Mouse (Mus musculus): ENCODE measurements around the gene Enah. TPM values are rescaled to one million over a fixed set of nuclear protein-coding genes. Genes with fewer than 3 reads are reported as not detected.
A peak's percentile ranks its signal among the peaks of the same experiment; 100 is the strongest.

Enah gene
- polyA plus RNA-seq, 1 experiment from 2014 or later: 13.1 TPM

DNA sequence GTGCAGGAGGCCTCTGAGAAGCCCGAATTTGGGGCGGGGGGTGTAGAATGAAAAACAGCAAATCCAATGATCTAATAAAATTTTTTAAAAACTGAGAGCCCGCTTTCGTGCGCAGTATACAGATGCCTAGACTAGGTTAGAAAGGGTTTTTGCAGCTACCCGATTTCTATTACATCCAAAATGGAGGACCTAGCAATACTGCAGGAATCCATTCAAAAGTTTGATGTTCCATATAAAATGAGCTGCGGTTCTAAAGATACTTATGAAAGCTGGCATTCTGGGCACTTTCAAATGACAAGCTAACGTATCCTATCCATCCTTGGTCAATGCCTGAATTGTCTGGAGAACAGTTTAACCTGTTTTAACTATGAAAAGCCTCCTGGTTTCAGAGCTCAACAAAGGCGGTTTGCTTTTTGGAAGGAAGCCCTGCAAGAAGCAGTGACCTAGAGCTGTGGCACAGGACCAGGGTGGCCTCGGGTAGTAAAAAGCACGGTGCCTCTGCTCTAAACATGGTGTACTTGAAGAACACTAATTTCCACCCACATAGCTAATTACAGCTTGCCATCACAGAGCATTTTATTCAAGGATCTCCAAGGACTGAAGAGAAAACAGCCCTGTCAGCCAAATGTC lies 1.2 kb upstream of the Enah start:
- no peak for ATAC-seq (ENCODE audit: insufficient read depth, low FRiP score)
- no peaks in the 10 kb centered on the region for H3K36me3 ChIP-seq (ENCODE audit: control insufficient read depth, insufficient read depth, low read length)
- H3K4me3 ChIP-seq (replicated peaks; ENCODE audit: low read length): peak overlapping the region; percentile 92
- H3K4me1 ChIP-seq (ENCODE audit: control insufficient read depth, insufficient read depth, low read length): peaks cover 16% of the 10 kb centered on the region
- no peaks in the 10 kb centered on the region for H3K27me3 ChIP-seq (ENCODE audit: control insufficient read depth, insufficient read depth, low read length)
- H3K9ac ChIP-seq (ENCODE audit: low read length): peak overlapping the region; percentile 97
- no peaks in the 10 kb centered on the region for H3K9me3 ChIP-seq (replicated peaks; ENCODE audit: control insufficient read depth, low read length)
- peak overlapping the region; percentile 80 for H3K27ac ChIP-seq (ENCODE audit: low read length)
- WGBS: 33% methylated on average over 11 of the region's 11 CpGs
- H3K4me2 ChIP-seq (ENCODE audit: low read depth, low read length): peak overlapping the region; percentile 84

DNA sequence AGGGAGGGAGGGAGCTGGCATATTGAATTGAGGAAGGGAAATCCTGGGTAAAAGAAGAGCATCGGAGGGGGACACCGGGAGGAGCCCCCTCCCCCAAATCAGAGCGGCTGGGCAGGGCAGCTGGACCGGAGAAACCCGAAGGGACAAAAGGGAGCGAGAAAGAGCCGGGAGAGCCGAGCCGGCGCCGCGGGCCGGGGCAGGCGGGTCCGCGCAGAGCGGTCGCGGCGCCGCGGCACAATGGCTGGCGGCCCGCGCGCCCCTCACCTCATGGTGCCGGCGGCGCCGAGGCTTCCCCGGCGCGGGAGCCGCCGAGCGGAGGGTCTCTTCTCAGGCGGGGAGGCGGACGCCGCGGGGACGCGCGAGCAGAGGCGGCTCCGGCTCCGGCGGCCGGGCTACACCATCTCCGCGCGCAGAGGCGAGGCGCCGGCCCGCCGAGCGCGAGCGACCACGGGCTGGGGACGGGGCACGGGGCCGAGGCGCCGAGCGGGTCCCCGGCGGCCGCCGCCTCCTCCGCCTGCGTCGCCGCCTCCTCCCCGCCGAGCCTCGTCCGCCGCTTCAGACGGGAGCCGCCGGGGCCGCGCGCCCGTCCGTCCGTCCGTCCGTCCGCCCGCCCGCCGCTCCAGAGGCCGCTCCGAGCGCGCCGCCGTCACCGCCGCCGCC lies 394 bp downstream of the Enah start:
- 0% methylated on average over 54 of the region's 104 CpGs for WGBS

DNA sequence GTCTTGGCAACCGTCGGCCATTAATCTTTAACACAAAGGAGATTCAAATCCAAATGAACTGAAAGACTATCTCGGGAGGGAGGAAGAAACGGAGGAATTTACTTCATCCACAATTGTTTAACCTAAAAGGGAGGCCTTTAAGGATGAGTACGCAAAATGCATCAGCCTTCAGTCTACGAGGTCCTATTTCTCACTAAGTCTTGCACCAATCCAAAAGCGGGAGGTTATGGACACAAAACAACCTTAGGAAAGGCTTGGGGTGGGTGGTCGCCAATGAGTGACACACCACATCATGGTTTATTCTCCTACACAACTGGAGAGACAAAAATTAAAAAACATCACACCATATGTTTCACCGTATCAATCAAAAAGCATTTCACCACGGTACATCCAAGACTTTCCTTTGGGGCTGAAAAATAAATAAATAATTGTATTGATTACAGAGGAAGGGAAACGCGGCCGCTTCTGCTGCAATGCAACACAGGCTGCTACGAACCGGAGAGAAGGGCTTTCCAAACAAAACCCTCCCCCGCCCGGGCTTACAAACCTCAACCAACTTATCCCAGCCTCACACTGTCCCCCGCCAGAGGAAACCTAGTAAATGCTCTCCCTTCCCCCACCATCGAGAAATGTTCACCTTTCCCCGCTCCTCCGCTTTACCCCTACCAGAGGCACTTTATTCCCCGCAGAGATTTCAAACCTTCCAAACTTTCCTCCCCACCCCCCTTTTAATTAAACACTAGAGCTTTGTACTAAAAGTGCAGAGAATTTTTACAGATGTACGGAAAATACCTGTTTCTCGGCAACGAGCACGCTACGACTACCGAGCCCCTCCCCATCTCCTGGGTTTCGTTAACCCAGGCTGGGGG lies 1.2 kb downstream of the Enah start:
- no peaks in the 10 kb centered on the region for H3K9me3 ChIP-seq (replicated peaks; ENCODE audit: control insufficient read depth, low read length)
- no peaks in the 10 kb centered on the region for H3K27me3 ChIP-seq (ENCODE audit: control insufficient read depth, insufficient read depth, low read length)
- peak; percentile 38; the same call in 1 of the 2 replicates for ATAC-seq (ENCODE audit: insufficient read depth, low FRiP score)
- H3K36me3 ChIP-seq (ENCODE audit: control insufficient read depth, insufficient read depth, low read length): no peaks in the 10 kb centered on the region
- H3K4me3 ChIP-seq (replicated peaks; ENCODE audit: low read length): peak overlapping the region; percentile 92
- WGBS: under 1% methylated on average over 29 of the region's 29 CpGs
- peak overlapping the region; percentile 84 for H3K4me2 ChIP-seq (ENCODE audit: low read depth, low read length)
- H3K4me1 ChIP-seq (ENCODE audit: control insufficient read depth, insufficient read depth, low read length): peaks cover 13% of the 10 kb centered on the region; the same call in 1 of the 2 replicates
- peak overlapping the region; percentile 97 for H3K9ac ChIP-seq (ENCODE audit: low read length)
- peak overlapping the region; percentile 89 for H3K27ac ChIP-seq (ENCODE audit: low read length)

More for the DNA sequence above, 394 bp downstream of the Enah start:
- ATAC-seq (ENCODE audit: insufficient read depth, low FRiP score): peak; percentile 61
- no peaks in the 10 kb centered on the region for H3K27me3 ChIP-seq (ENCODE audit: control insufficient read depth, insufficient read depth, low read length)
- H3K4me2 ChIP-seq (ENCODE audit: low read depth, low read length): peak overlapping the region; percentile 84
- H3K4me1 ChIP-seq (ENCODE audit: control insufficient read depth, insufficient read depth, low read length): peaks cover 13% of the 10 kb centered on the region; the same call in 1 of the 2 replicates
- H3K27ac ChIP-seq (ENCODE audit: low read length): peak overlapping the region; percentile 89
- H3K9ac ChIP-seq (ENCODE audit: low read length): peak overlapping the region; percentile 97
- H3K9me3 ChIP-seq (replicated peaks; ENCODE audit: control insufficient read depth, low read length): no peaks in the 10 kb centered on the region
- peak overlapping the region; percentile 92 for H3K4me3 ChIP-seq (replicated peaks; ENCODE audit: low read length)
- no peaks in the 10 kb centered on the region for H3K36me3 ChIP-seq (ENCODE audit: control insufficient read depth, insufficient read depth, low read length)

DNA sequence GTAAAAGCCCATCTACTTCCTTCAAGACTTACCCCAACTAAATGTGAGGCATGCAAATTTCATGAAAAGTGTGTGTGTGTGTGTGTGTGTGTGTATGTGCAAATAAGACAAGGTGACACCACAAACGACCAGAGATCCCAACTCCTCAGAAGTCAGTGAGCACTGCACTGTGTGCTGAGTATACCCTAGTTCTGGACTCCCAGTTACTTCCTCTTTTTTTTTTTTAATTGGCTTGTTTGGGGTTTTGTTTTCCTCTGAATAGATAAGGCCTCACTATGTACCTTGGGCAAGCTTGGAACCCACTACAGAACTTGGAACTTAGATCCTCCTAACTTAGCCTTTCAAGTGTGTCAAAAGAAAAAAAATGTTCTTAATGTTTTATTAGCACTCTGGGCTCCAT lies 14.0 kb downstream of the Enah start:
- ATAC-seq (ENCODE audit: insufficient read depth, low FRiP score): no peak
- 59% methylated on average over 1 of the region's 1 CpGs for WGBS

DNA sequence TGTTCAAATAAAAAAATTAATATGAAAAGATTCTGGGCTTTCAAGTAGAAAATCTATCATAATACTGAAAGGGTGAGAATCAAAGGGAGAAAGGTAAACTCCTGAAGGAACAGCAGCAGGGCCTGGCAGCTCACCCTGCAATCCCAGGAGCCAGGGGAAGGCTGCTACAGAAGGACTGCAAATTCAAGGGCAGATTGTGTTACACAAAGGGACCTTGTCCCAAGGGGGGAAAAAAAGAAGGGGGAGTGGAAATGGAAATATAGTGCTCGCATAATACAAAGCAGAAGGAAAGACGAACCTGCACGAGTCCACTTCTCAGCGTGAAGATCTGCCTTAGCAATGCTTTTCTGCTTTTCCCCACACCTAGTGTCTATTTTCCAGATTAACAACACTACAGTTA lies 21.1 kb downstream of the Enah start:
- Histone ChIP-seq H3K4me2 (ENCODE audit: low read depth, low read length) (no peak overlapping the region), H3K9ac (ENCODE audit: low read length) (no peak overlapping the region), H3K4me3 (replicated peaks; ENCODE audit: low read length) (no peak overlapping the region), H3K27me3 (ENCODE audit: control insufficient read depth, insufficient read depth, low read length) (no peaks in the 10 kb centered on the region), H3K36me3 (ENCODE audit: control insufficient read depth, insufficient read depth, low read length) (no peaks in the 10 kb centered on the region), H3K4me1 (ENCODE audit: control insufficient read depth, insufficient read depth, low read length) (0 out of 2 replicates have a peak, but pooled peaks cover 1% of the 10 kb centered on the region), H3K9me3 (replicated peaks; ENCODE audit: control insufficient read depth, low read length) (no peaks in the 10 kb centered on the region), H3K27ac (ENCODE audit: low read length) (no peak overlapping the region)
- WGBS: 77% methylated on average over 4 of the region's 4 CpGs
- no peak for ATAC-seq (ENCODE audit: insufficient read depth, low FRiP score)

More for the DNA sequence above, 14.0 kb downstream of the Enah start:
- Histone ChIP-seq H3K4me1 (ENCODE audit: control insufficient read depth, insufficient read depth, low read length) (no peaks in the 10 kb centered on the region), H3K4me2 (ENCODE audit: low read depth, low read length) (no peak overlapping the region), H3K9ac (ENCODE audit: low read length) (no peak overlapping the region), H3K4me3 (replicated peaks; ENCODE audit: low read length) (no peak overlapping the region), H3K9me3 (replicated peaks; ENCODE audit: control insufficient read depth, low read length) (no peaks in the 10 kb centered on the region), H3K27me3 (ENCODE audit: control insufficient read depth, insufficient read depth, low read length) (no peaks in the 10 kb centered on the region), H3K27ac (ENCODE audit: low read length) (no peak overlapping the region), H3K36me3 (ENCODE audit: control insufficient read depth, insufficient read depth, low read length) (no peaks in the 10 kb centered on the region)

DNA sequence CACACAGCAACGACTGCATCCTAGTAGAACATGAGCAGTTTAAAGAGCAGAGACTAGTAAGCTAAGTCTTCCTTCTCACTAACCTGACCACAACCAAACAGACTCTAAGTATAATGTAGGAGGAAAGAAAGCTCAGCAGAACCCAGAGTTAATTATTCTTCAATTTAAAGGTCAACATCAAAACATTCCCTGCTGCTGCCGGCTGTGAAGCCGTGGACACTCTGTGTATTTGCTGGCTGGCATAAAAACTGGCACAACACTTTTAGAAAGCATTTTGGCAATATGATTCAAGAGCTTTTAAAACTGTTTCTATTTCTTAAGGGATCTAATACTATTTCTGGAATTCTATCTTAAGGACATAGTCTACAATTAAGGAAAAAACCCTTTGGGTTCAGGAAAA lies 22.0 kb downstream of the Enah start:
- Histone ChIP-seq H3K4me3 (replicated peaks; ENCODE audit: low read length) (no peak overlapping the region), H3K9me3 (replicated peaks; ENCODE audit: control insufficient read depth, low read length) (no peaks in the 10 kb centered on the region), H3K27ac (ENCODE audit: low read length) (no peak overlapping the region), H3K27me3 (ENCODE audit: control insufficient read depth, insufficient read depth, low read length) (no peaks in the 10 kb centered on the region), H3K36me3 (ENCODE audit: control insufficient read depth, insufficient read depth, low read length) (no peaks in the 10 kb centered on the region), H3K4me2 (ENCODE audit: low read depth, low read length) (no peak overlapping the region), H3K4me1 (ENCODE audit: control insufficient read depth, insufficient read depth, low read length) (peaks cover 4% of the 10 kb centered on the region; the same call in 1 of the 2 replicates), H3K9ac (ENCODE audit: low read length) (no peak overlapping the region)
- ATAC-seq (ENCODE audit: insufficient read depth, low FRiP score): no peak
- 61% methylated on average over 3 of the region's 3 CpGs for WGBS

DNA sequence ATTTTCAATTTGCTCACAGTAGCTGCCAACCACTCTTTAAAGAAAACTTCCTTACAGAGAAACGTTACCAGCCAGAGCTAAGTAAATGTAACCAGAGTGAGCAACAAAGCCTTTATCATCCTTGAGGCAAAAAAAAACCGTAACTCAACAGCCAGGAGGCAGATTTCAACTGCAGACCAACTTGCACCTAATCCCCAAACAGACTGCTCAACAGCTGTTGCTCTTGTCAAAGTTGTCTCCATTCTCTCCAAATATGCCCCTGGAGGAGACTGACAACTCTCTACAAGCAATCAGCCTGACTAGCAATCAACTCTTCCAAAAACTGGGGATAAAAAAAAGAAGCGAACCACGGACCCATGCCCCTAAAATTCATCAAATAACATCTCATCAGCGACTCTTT lies 26.2 kb downstream of the Enah start:
- Histone ChIP-seq H3K9me3 (replicated peaks; ENCODE audit: control insufficient read depth, low read length) (no peaks in the 10 kb centered on the region), H3K4me3 (replicated peaks; ENCODE audit: low read length) (no peak overlapping the region), H3K27ac (ENCODE audit: low read length) (no peak overlapping the region), H3K4me1 (ENCODE audit: control insufficient read depth, insufficient read depth, low read length) (peaks cover 4% of the 10 kb centered on the region; the same call in 1 of the 2 replicates), H3K9ac (ENCODE audit: low read length) (no peak overlapping the region), H3K27me3 (ENCODE audit: control insufficient read depth, insufficient read depth, low read length) (no peaks in the 10 kb centered on the region), H3K36me3 (ENCODE audit: control insufficient read depth, insufficient read depth, low read length) (no peaks in the 10 kb centered on the region), H3K4me2 (ENCODE audit: low read depth, low read length) (no peak overlapping the region)
- WGBS: 55% methylated on average over 5 of the region's 5 CpGs
- ATAC-seq (ENCODE audit: insufficient read depth, low FRiP score): no peak

DNA sequence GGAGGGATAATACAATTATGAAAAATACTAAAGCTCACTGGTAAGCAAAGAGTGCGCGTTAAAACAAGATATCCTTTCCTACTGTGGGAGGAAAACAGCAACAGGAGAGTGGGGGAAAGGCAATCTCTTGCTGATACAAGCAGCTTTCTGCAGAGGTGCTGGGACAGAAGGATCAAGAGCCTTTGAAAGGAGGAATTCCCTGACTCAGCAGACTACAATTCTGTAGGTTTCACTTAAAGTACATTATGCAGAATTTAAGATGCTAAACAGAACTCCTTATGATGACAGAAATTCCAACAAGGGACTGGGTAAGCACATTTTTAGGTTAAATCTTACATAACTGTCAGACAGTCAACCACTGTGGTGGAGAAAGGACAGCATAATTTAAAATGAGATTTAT lies 31.4 kb downstream of the Enah start:
- no peak for ATAC-seq (ENCODE audit: insufficient read depth, low FRiP score)
- Histone ChIP-seq H3K4me1 (ENCODE audit: control insufficient read depth, insufficient read depth, low read length) (peaks cover 3% of the 10 kb centered on the region), H3K9me3 (replicated peaks; ENCODE audit: control insufficient read depth, low read length) (no peaks in the 10 kb centered on the region), H3K9ac (ENCODE audit: low read length) (no peak overlapping the region), H3K4me2 (ENCODE audit: low read depth, low read length) (no peak overlapping the region), H3K36me3 (ENCODE audit: control insufficient read depth, insufficient read depth, low read length) (no peaks in the 10 kb centered on the region), H3K27ac (ENCODE audit: low read length) (no peak overlapping the region), H3K4me3 (replicated peaks; ENCODE audit: low read length) (no peak overlapping the region), H3K27me3 (ENCODE audit: control insufficient read depth, insufficient read depth, low read length) (no peaks in the 10 kb centered on the region)
- 85% methylated on average over 2 of the region's 2 CpGs for WGBS

DNA sequence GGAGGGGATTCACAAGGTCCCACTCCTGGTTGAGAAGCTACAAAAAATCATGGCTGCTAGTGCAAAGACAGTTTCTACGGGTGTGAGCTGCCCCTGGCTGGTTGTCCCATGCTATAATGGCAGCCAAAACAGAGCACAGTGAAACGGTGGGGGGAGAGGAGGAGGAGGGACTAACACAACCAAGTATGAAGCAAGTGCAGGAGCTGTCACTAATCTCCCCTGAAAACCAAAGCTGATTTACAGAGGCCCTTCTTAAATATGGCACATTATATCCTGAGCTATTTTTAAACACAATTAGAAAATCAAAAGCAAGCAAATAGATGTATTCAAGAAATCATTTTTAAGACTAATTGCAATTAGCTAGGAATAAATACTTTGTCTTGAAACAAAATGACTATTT lies 32.6 kb downstream of the Enah start:
- WGBS: 35% methylated on average over 2 of the region's 2 CpGs
- Histone ChIP-seq H3K36me3 (ENCODE audit: control insufficient read depth, insufficient read depth, low read length) (no peaks in the 10 kb centered on the region), H3K4me2 (ENCODE audit: low read depth, low read length) (no peak overlapping the region), H3K27ac (ENCODE audit: low read length) (no peak overlapping the region), H3K9me3 (replicated peaks; ENCODE audit: control insufficient read depth, low read length) (no peaks in the 10 kb centered on the region), H3K4me1 (ENCODE audit: control insufficient read depth, insufficient read depth, low read length) (peaks cover 3% of the 10 kb centered on the region; the same call in 1 of the 2 replicates), H3K27me3 (ENCODE audit: control insufficient read depth, insufficient read depth, low read length) (no peaks in the 10 kb centered on the region), H3K9ac (ENCODE audit: low read length) (no peak overlapping the region), H3K4me3 (replicated peaks; ENCODE audit: low read length) (no peak overlapping the region)
- ATAC-seq (ENCODE audit: insufficient read depth, low FRiP score): no peak
